Mouse (Mus musculus) brown adipose tissue, adult 24 weeks (tissue): Measurements from ENCODE around the gene Tsc1. TPM values are rescaled to one million over a fixed set of nuclear protein-coding genes. Genes with fewer than 3 reads are reported as not detected.

Experiments used
- H3K27ac ChIP-seq: fragments of 200-500 bp; replicated peaks from 2 replicates; pipeline ENCODE4 v1.5.1; 2012; ENCODE audit warnings: low read depth, mild to moderate bottlenecking, low read length
- H3K4me1 ChIP-seq: fragments of 200-500 bp; 2 replicates; pipeline ENCODE4 v1.6.1; 2012; ENCODE audit warnings: low read length, mixed read lengths; ENCODE audit not compliant: control insufficient read depth, insufficient read depth, insufficient read length
- H3K4me3 ChIP-seq: fragments of 200-500 bp; 2 replicates; pipeline ENCODE4 v1.5.1; 2012; ENCODE audit warnings: low read depth, mild to moderate bottlenecking, low read length, moderate library complexity; ENCODE audit not compliant: insufficient read depth
- polyA plus RNA-seq: library from polyadenylated mRNA; stranded (reverse); fragments of >200 nt; gene quantifications from 2 replicates; pipeline ENCODE4 v1.2.4, GENCODE M21; 2012; ENCODE audit not compliant: missing spikeins, insufficient read depth, insufficient read length

Tsc1 gene
- polyA plus RNA-seq, 1 experiment: 5.0 TPM

- H3K27ac ChIP-seq: no peak overlapping the region
- H3K4me1 ChIP-seq: 0 out of 2 replicates have a peak, but pooled peaks cover 5% of the 10 kb centered on the region
- H3K4me3 ChIP-seq: no peak overlapping the region
Observed at GRCm38 (mm10) chr2:28654295-28654694, 13.3 kb downstream of the Tsc1 start.

GRCm38 (mm10) chr2:28656216-28656615 is 15.2 kb downstream of the Tsc1 start:
- Histone ChIP-seq H3K27ac (no peak overlapping the region), H3K4me3 (no peak overlapping the region), H3K4me1 (no peaks in the 10 kb centered on the region)

- H3K4me3 ChIP-seq: no peak overlapping the region
- no peak overlapping the region for H3K27ac ChIP-seq
- no peaks in the 10 kb centered on the region for H3K4me1 ChIP-seq
Observed at GRCm38 (mm10) chr2:28662891-28663290, 21.9 kb downstream of the Tsc1 start.

- Histone ChIP-seq H3K27ac (no peak overlapping the region), H3K4me1 (no peaks in the 10 kb centered on the region), H3K4me3 (no peak overlapping the region)
Observed at GRCm38 (mm10) chr2:28665818-28666217, 24.8 kb downstream of the Tsc1 start.

GRCm38 (mm10) chr2:28671438-28671837 is 30.4 kb downstream of the Tsc1 start:
- no peak overlapping the region for H3K4me3 ChIP-seq
- no peaks in the 10 kb centered on the region for H3K4me1 ChIP-seq
- H3K27ac ChIP-seq: no peak overlapping the region

GRCm38 (mm10) chr2:28676005-28676404 is 35.0 kb downstream of the Tsc1 start:
- Histone ChIP-seq H3K4me1 (no peaks in the 10 kb centered on the region), H3K4me3 (no peak overlapping the region), H3K27ac (no peak overlapping the region)

- Histone ChIP-seq H3K4me1 (no peaks in the 10 kb centered on the region), H3K4me3 (no peak overlapping the region), H3K27ac (no peak overlapping the region)
Observed at GRCm38 (mm10) chr2:28680710-28681109, 39.7 kb downstream of the Tsc1 start.

GRCm38 (mm10) chr2:28681718-28682117 is 40.7 kb downstream of the Tsc1 start:
- Histone ChIP-seq H3K27ac (no peak overlapping the region), H3K4me3 (no peak overlapping the region)

GRCm38 (mm10) chr2:28685895-28686294 is 44.9 kb downstream of the Tsc1 start:
- Histone ChIP-seq H3K27ac (no peak overlapping the region), H3K4me1 (no peaks in the 10 kb centered on the region), H3K4me3 (no peak overlapping the region)

More at GRCm38 (mm10) chr2:28681718-28682117, 40.7 kb downstream of the Tsc1 start:
- H3K4me1 ChIP-seq: no peaks in the 10 kb centered on the region

GRCm38 (mm10) chr2:28688431-28688830 is 47.4 kb downstream of the Tsc1 start:
- Histone ChIP-seq H3K4me1 (no peaks in the 10 kb centered on the region), H3K27ac (no peak overlapping the region), H3K4me3 (no peak overlapping the region)

GRCm38 (mm10) chr2:28692692-28693091 is 51.7 kb downstream of the Tsc1 start:
- no peak overlapping the region for H3K4me3 ChIP-seq
- H3K4me1 ChIP-seq: no peaks in the 10 kb centered on the region
- no peak overlapping the region for H3K27ac ChIP-seq

GRCm38 (mm10) chr2:28698566-28698965 is 57.5 kb downstream of the Tsc1 start:
- Histone ChIP-seq H3K27ac (peak overlapping the region; percentile 34; the same call in 1 of the 2 replicates), H3K4me1 (peaks cover 4% of the 10 kb centered on the region), H3K4me3 (no peak overlapping the region)

GRCm38 (mm10) chr2:28699361-28700335 is 58.6 kb downstream of the Tsc1 start, which contains the start of the genes Spaca9 and Ak8:
Gene Spaca9 (minus strand): TSS chr2:28699727.
Gene Ak8 (plus strand): TSS chr2:28700164.
- peaks cover 4% of the 10 kb centered on the region for H3K4me1 ChIP-seq
- no peak within 1 kb of the TSS for H3K27ac ChIP-seq
- H3K4me3 ChIP-seq: peak within 1 kb of the TSS; percentile 81

GRCm38 (mm10) chr2:28701646-28702262 is 60.7 kb downstream of the Tsc1 start:
- Histone ChIP-seq H3K4me1 (peaks cover 4% of the 10 kb centered on the region), H3K4me3 (no peak overlapping the region), H3K27ac (no peak overlapping the region)

GRCm38 (mm10) chr2:28706106-28706636 is 65.1 kb downstream of the Tsc1 start:
- Histone ChIP-seq H3K4me1 (no peaks in the 10 kb centered on the region), H3K4me3 (no peak overlapping the region), H3K27ac (no peak overlapping the region)
